Mouse (Mus musculus) E14TG2a.4 (cell line): ENCODE measurements around the gene Kcnh1.
A peak's percentile ranks its signal among the peaks of the same experiment; 100 is the strongest.

Experiments
- H3K27me3 ChIP-seq: 2 replicates; pipeline ENCODE4 v1.6.1; 2014; ENCODE audit warnings: low read length, control low read depth; ENCODE audit not compliant: insufficient read depth
- H3K36me3 ChIP-seq: 2 replicates; pipeline ENCODE4 v1.6.1; 2014; ENCODE audit warnings: low read length, control low read depth; ENCODE audit not compliant: insufficient read depth
- H3K4me1 ChIP-seq: replicated peaks from 2 replicates; pipeline ENCODE4 v1.6.1; 2014; ENCODE audit warnings: low read depth, low read length, control low read depth
- H3K4me3 ChIP-seq: replicated peaks from 2 replicates; pipeline ENCODE4 v1.5.1; 2014; ENCODE audit warnings: mild to moderate bottlenecking, low read length
- H3K9me3 ChIP-seq: 2 replicates; pipeline ENCODE4 v1.6.1; 2014; ENCODE audit warnings: low read length, control low read depth
- CTCF ChIP-seq: conservative IDR thresholded peaks from 2 replicates; pipeline ENCODE4 v1.5.1; 2014; ENCODE audit warnings: low read length
- NANOG ChIP-seq: IDR thresholded peaks from 2 replicates; pipeline ENCODE4 v1.6.1; 2014; ENCODE audit warnings: borderline replicate concordance, low read length, mixed read lengths
- POU5F1 ChIP-seq: IDR thresholded peaks from 2 replicates; pipeline ENCODE4 v1.6.1; 2014; ENCODE audit warnings: low read length, borderline replicate concordance

The Kcnh1 gene

GRCm38 (mm10) chr1:192454981-192455380 is 264.4 kb downstream of the Kcnh1 start:
- peaks cover 34% of the 10 kb centered on the region for H3K9me3 ChIP-seq
- H3K4me3 ChIP-seq: no peak overlapping the region
- H3K4me1 ChIP-seq: peaks cover 69% of the 10 kb centered on the region
- H3K36me3 ChIP-seq: no peaks in the 10 kb centered on the region
- H3K27me3 ChIP-seq: no peaks in the 10 kb centered on the region
- TF ChIP-seq NANOG (peak; percentile 41; the same call in 1 of the 2 replicates), POU5F1 (no peak)

GRCm38 (mm10) chr1:192457037-192457436 is 266.5 kb downstream of the Kcnh1 start:
- Histone ChIP-seq H3K36me3 (no peaks in the 10 kb centered on the region), H3K4me1 (peaks cover 50% of the 10 kb centered on the region), H3K4me3 (no peak overlapping the region), H3K27me3 (0 out of 2 replicates have a peak, but pooled peaks cover 2% of the 10 kb centered on the region), H3K9me3 (peaks cover 18% of the 10 kb centered on the region)
- no peak for TF ChIP-seq POU5F1
- TF ChIP-seq CTCF: no peak
- no peak for TF ChIP-seq NANOG

- H3K36me3 ChIP-seq: no peaks in the 10 kb centered on the region
- no peak for TF ChIP-seq POU5F1
- no peak for TF ChIP-seq CTCF
- no peak for TF ChIP-seq NANOG
- H3K9me3 ChIP-seq: peaks cover 11% of the 10 kb centered on the region
- 0 out of 2 replicates have a peak, but pooled peaks cover 2% of the 10 kb centered on the region for H3K27me3 ChIP-seq
- peaks cover 47% of the 10 kb centered on the region for H3K4me1 ChIP-seq
- no peak overlapping the region for H3K4me3 ChIP-seq
These were observed 267.1 kb downstream of the Kcnh1 start for GRCm38 (mm10) chr1:192457526-192458206.

- H3K9me3 ChIP-seq: peaks cover 4% of the 10 kb centered on the region; the same call in 1 of the 2 replicates
- TF ChIP-seq CTCF (no peak), NANOG (no peak), POU5F1 (no peak)
- no peaks in the 10 kb centered on the region for H3K4me1 ChIP-seq
These were observed 273.2 kb downstream of the Kcnh1 start for GRCm38 (mm10) chr1:192463732-192464131.

GRCm38 (mm10) chr1:192472366-192472765 is 281.8 kb downstream of the Kcnh1 start:
- H3K36me3 ChIP-seq: no peaks in the 10 kb centered on the region
- peaks cover 9% of the 10 kb centered on the region for H3K4me1 ChIP-seq
- TF ChIP-seq NANOG (no peak), CTCF (no peak), POU5F1 (no peak)
- no peak overlapping the region for H3K4me3 ChIP-seq
- no peaks in the 10 kb centered on the region for H3K9me3 ChIP-seq
- H3K27me3 ChIP-seq: peaks cover 11% of the 10 kb centered on the region; the same call in 1 of the 2 replicates

More at GRCm38 (mm10) chr1:192463732-192464131, 273.2 kb downstream of the Kcnh1 start:
- no peaks in the 10 kb centered on the region for H3K36me3 ChIP-seq
- 0 out of 2 replicates have a peak, but pooled peaks cover 2% of the 10 kb centered on the region for H3K27me3 ChIP-seq
- no peak overlapping the region for H3K4me3 ChIP-seq

- Histone ChIP-seq H3K36me3 (no peaks in the 10 kb centered on the region), H3K27me3 (peaks cover 11% of the 10 kb centered on the region; the same call in 1 of the 2 replicates), H3K4me1 (peaks cover 14% of the 10 kb centered on the region), H3K4me3 (no peak overlapping the region), H3K9me3 (no peaks in the 10 kb centered on the region)
- TF ChIP-seq NANOG: no peak
- no peak for TF ChIP-seq POU5F1
- no peak for TF ChIP-seq CTCF
These were observed 282.6 kb downstream of the Kcnh1 start for GRCm38 (mm10) chr1:192473134-192473533.

GRCm38 (mm10) chr1:192476704-192477103 is 286.1 kb downstream of the Kcnh1 start:
- H3K4me1 ChIP-seq: peaks cover 14% of the 10 kb centered on the region
- H3K36me3 ChIP-seq: no peaks in the 10 kb centered on the region
- no peak for TF ChIP-seq NANOG
- no peak for TF ChIP-seq CTCF
- TF ChIP-seq POU5F1: no peak
- H3K9me3 ChIP-seq: peaks cover 4% of the 10 kb centered on the region; the same call in 1 of the 2 replicates
- H3K4me3 ChIP-seq: no peak overlapping the region
- peaks cover 11% of the 10 kb centered on the region; the same call in 1 of the 2 replicates for H3K27me3 ChIP-seq

- Histone ChIP-seq H3K9me3 (peaks cover 4% of the 10 kb centered on the region; the same call in 1 of the 2 replicates), H3K4me1 (0 out of 2 replicates have a peak, but pooled peaks cover 8% of the 10 kb centered on the region), H3K27me3 (peaks cover 11% of the 10 kb centered on the region; the same call in 1 of the 2 replicates), H3K4me3 (no peak overlapping the region), H3K36me3 (no peaks in the 10 kb centered on the region)
- TF ChIP-seq POU5F1: no peak
These were observed 287.0 kb downstream of the Kcnh1 start for GRCm38 (mm10) chr1:192477556-192477955.

GRCm38 (mm10) chr1:192478176-192478575 is 287.6 kb downstream of the Kcnh1 start:
- no peaks in the 10 kb centered on the region for H3K36me3 ChIP-seq
- H3K4me1 ChIP-seq: 0 out of 2 replicates have a peak, but pooled peaks cover 8% of the 10 kb centered on the region
- H3K9me3 ChIP-seq: peaks cover 4% of the 10 kb centered on the region; the same call in 1 of the 2 replicates
- no peak overlapping the region for H3K4me3 ChIP-seq
- TF ChIP-seq CTCF (no peak), NANOG (no peak), POU5F1 (no peak)
- H3K27me3 ChIP-seq: peaks cover 9% of the 10 kb centered on the region; the same call in 1 of the 2 replicates
